Mouse (Mus musculus) midbrain, embryonic 16.5 days (tissue): Measurements from ENCODE around the gene Gm26620. TPM values are rescaled to one million over a fixed set of nuclear protein-coding genes. Genes with fewer than 3 reads are reported as not detected.
A peak's percentile ranks its signal among the peaks of the same experiment; 100 is the strongest.

Experiments
- ATAC-seq: fragments of 200-750 bp; cut with Nextera tagmentation; 2 replicates; pipeline ENCODE4 v1.8.0; 2017; ENCODE audit warnings: moderate TSS enrichment
- H3K27ac ChIP-seq: fragments of 300-500 bp; sonication (generic); 2 replicates; pipeline ENCODE4 v1.5.1; 2014; ENCODE audit warnings: mild to moderate bottlenecking, low read length, mixed read lengths
- H3K27me3 ChIP-seq: fragments of 300-500 bp; sonication (generic); 2 replicates; pipeline ENCODE4 v1.6.1; 2014; ENCODE audit warnings: low read depth, low read length, mixed read lengths; ENCODE audit not compliant: control insufficient read depth, insufficient read depth
- H3K36me3 ChIP-seq: fragments of 300-500 bp; sonication (generic); 2 replicates; pipeline ENCODE4 v1.6.1; 2014; ENCODE audit warnings: mild to moderate bottlenecking, low read length, moderate library complexity, mixed read lengths; ENCODE audit not compliant: control insufficient read depth, insufficient read depth
- H3K4me1 ChIP-seq: fragments of 300-500 bp; sonication (generic); 2 replicates; pipeline ENCODE4 v1.6.1; 2014; ENCODE audit warnings: mild to moderate bottlenecking, low read length, mixed read lengths; ENCODE audit not compliant: control insufficient read depth, insufficient read depth
- H3K4me2 ChIP-seq: fragments of 300-500 bp; sonication (generic); 2 replicates; pipeline ENCODE4 v1.6.1; 2014; ENCODE audit warnings: mild to moderate bottlenecking, low read length, mixed read lengths
- H3K4me3 ChIP-seq: fragments of 300-500 bp; sonication (generic); 2 replicates; pipeline ENCODE4 v1.5.1; 2014; ENCODE audit warnings: low read depth, mild to moderate bottlenecking, low read length, moderate library complexity, mixed read lengths
- H3K9ac ChIP-seq: fragments of 300-500 bp; sonication (generic); 2 replicates; pipeline ENCODE4 v1.6.1; 2014; ENCODE audit warnings: low read depth, low read length, mixed read lengths
- H3K9me3 ChIP-seq: fragments of 300-500 bp; sonication (generic); replicated peaks from 2 replicates; pipeline ENCODE4 v1.6.1; 2014; ENCODE audit warnings: mild to moderate bottlenecking, low read length, mixed read lengths; ENCODE audit not compliant: control insufficient read depth, poor library complexity, severe bottlenecking
- WGBS: fragments of 180-500 bp; shearing (Covaris S2); extraction: QIAGEN DNeasy Blood & Tissue Kit; methylation state at CpG from one replicate; pipeline ENCODE4 v1.1.7; 2014; 5-methylcytosine and 5-hydroxymethylcytosine counted together
- polyA plus RNA-seq: library from polyadenylated mRNA; unstranded; fragments of >200 nt; fragmentation: Nextera tagmentation; extraction: Ambion mirVana; gene quantifications from 2 replicates; pipeline ENCODE4 v1.2.1, GENCODE M21; 2015

The Gm26620 gene
- polyA plus RNA-seq, 1 experiment from 2014 or later: 1.3 TPM

- WGBS: under 1% methylated on average over 25 of the region's 25 CpGs
- H3K4me3 ChIP-seq: peak within 1 kb of the TSS; percentile 75
- ATAC-seq: peak; percentile 69
- H3K27ac ChIP-seq: peak within 1 kb of the TSS; percentile 77
- H3K27me3 ChIP-seq: no peaks in the 10 kb centered on the region
- peak within 1 kb of the TSS; percentile 77 for H3K4me2 ChIP-seq
- H3K4me1 ChIP-seq: peaks cover 17% of the 10 kb centered on the region
- peak within 1 kb of the TSS; percentile 83 for H3K9ac ChIP-seq
- no peaks in the 10 kb centered on the region for H3K9me3 ChIP-seq
- no peaks in the 10 kb centered on the region for H3K36me3 ChIP-seq
Observed at GRCm38 (mm10) chr1:170867691-170868105, 17.2 kb upstream of the Gm26620 start, which contains the start of gene Atf6. Atf6 (minus strand) TSS chr1:170867771.

- peak; percentile 92 for ATAC-seq
- Histone ChIP-seq H3K27me3 (no peaks in the 10 kb centered on the region), H3K4me1 (peaks cover 17% of the 10 kb centered on the region), H3K27ac (no peak overlapping the region; the same call in 1 of the 2 replicates), H3K4me3 (peak overlapping the region; percentile 75), H3K36me3 (no peaks in the 10 kb centered on the region), H3K9me3 (no peaks in the 10 kb centered on the region), H3K9ac (peak overlapping the region; percentile 70), H3K4me2 (peak overlapping the region; percentile 77)
- under 1% methylated on average over 33 of the region's 33 CpGs for WGBS
Observed at GRCm38 (mm10) chr1:170868107-170868904, 16.6 kb upstream of the Gm26620 start.

GRCm38 (mm10) chr1:170868905-170869283, 16.0 kb upstream of the Gm26620 start:
- Histone ChIP-seq H3K27ac (no peak overlapping the region; the same call in 1 of the 2 replicates), H3K4me3 (peak overlapping the region; percentile 75), H3K9me3 (no peaks in the 10 kb centered on the region), H3K36me3 (no peaks in the 10 kb centered on the region), H3K4me1 (peaks cover 17% of the 10 kb centered on the region), H3K4me2 (peak overlapping the region; percentile 77), H3K27me3 (no peaks in the 10 kb centered on the region), H3K9ac (peak overlapping the region; percentile 70)
- WGBS: 18% methylated on average over 14 of the region's 14 CpGs
- peak; percentile 56 for ATAC-seq

- H3K4me1 ChIP-seq: peaks cover 12% of the 10 kb centered on the region
- ATAC-seq: no peak
Observed at GRCm38 (mm10) chr1:170871402-170871801, 13.5 kb upstream of the Gm26620 start.

GRCm38 (mm10) chr1:170871961-170872360, 12.9 kb upstream of the Gm26620 start:
- WGBS: 93% methylated on average over 2 of the region's 2 CpGs
- Histone ChIP-seq H3K27me3 (no peaks in the 10 kb centered on the region), H3K4me1 (peaks cover 6% of the 10 kb centered on the region), H3K36me3 (peaks cover 11% of the 10 kb centered on the region), H3K9me3 (no peaks in the 10 kb centered on the region), H3K27ac (no peak overlapping the region), H3K4me2 (no peak overlapping the region), H3K4me3 (no peak overlapping the region), H3K9ac (no peak overlapping the region)
- ATAC-seq: no peak

More at GRCm38 (mm10) chr1:170871402-170871801, 13.5 kb upstream of the Gm26620 start:
- H3K27me3 ChIP-seq: no peaks in the 10 kb centered on the region
- no peak overlapping the region for H3K27ac ChIP-seq
- H3K9me3 ChIP-seq: no peaks in the 10 kb centered on the region
- H3K4me2 ChIP-seq: no peak overlapping the region
- no peak overlapping the region for H3K9ac ChIP-seq
- H3K36me3 ChIP-seq: peaks cover 8% of the 10 kb centered on the region; the same call in 1 of the 2 replicates
- no peak overlapping the region for H3K4me3 ChIP-seq
- WGBS: 93% methylated on average over 6 of the region's 6 CpGs

GRCm38 (mm10) chr1:170875676-170876075, 9.2 kb upstream of the Gm26620 start:
- Histone ChIP-seq H3K9me3 (no peaks in the 10 kb centered on the region), H3K9ac (no peak overlapping the region), H3K4me1 (no peaks in the 10 kb centered on the region), H3K27me3 (no peaks in the 10 kb centered on the region), H3K27ac (no peak overlapping the region), H3K4me3 (no peak overlapping the region), H3K36me3 (peaks cover 25% of the 10 kb centered on the region), H3K4me2 (no peak overlapping the region)
- ATAC-seq: no peak
- WGBS: 94% methylated on average over 3 of the region's 3 CpGs

GRCm38 (mm10) chr1:170876906-170877305, 8.0 kb upstream of the Gm26620 start:
- Histone ChIP-seq H3K9me3 (no peaks in the 10 kb centered on the region), H3K4me1 (no peaks in the 10 kb centered on the region), H3K27ac (no peak overlapping the region), H3K36me3 (peaks cover 25% of the 10 kb centered on the region), H3K4me3 (no peak overlapping the region), H3K4me2 (no peak overlapping the region), H3K27me3 (no peaks in the 10 kb centered on the region), H3K9ac (no peak overlapping the region)
- WGBS: 97% methylated on average over 5 of the region's 5 CpGs
- no peak for ATAC-seq

- Histone ChIP-seq H3K27me3 (no peaks in the 10 kb centered on the region), H3K27ac (no peak overlapping the region), H3K4me1 (peaks cover 22% of the 10 kb centered on the region), H3K4me3 (no peak overlapping the region), H3K9ac (no peak overlapping the region), H3K4me2 (no peak overlapping the region), H3K9me3 (no peaks in the 10 kb centered on the region), H3K36me3 (peaks cover 14% of the 10 kb centered on the region; the same call in 1 of the 2 replicates)
- 89% methylated on average over 5 of the region's 5 CpGs for WGBS
- no peak for ATAC-seq
Observed at GRCm38 (mm10) chr1:170882915-170883485, 1.9 kb upstream of the Gm26620 start.

GRCm38 (mm10) chr1:170884390-170884789, 475 bp upstream of the Gm26620 start:
- H3K9ac ChIP-seq: peak overlapping the region; percentile 93
- no peaks in the 10 kb centered on the region for H3K9me3 ChIP-seq
- H3K27ac ChIP-seq: peak overlapping the region; percentile 90; the same call in 1 of the 2 replicates
- peaks cover 22% of the 10 kb centered on the region for H3K4me1 ChIP-seq
- 32% methylated on average over 8 of the region's 8 CpGs for WGBS
- ATAC-seq: peak; percentile 15; the same call in 1 of the 2 replicates
- H3K36me3 ChIP-seq: peaks cover 10% of the 10 kb centered on the region; the same call in 1 of the 2 replicates
- H3K4me2 ChIP-seq: peak overlapping the region; percentile 80
- peak overlapping the region; percentile 82 for H3K4me3 ChIP-seq
- no peaks in the 10 kb centered on the region for H3K27me3 ChIP-seq
